Mouse (Mus musculus): ENCODE results near the gene Ppp6r3. TPM values are rescaled to one million over a fixed set of nuclear protein-coding genes. Genes with fewer than 3 reads are reported as not detected.

The Ppp6r3 gene
- polyA plus RNA-seq, 1 experiment from 2014 or later, result 64.2 TPM

DNA sequence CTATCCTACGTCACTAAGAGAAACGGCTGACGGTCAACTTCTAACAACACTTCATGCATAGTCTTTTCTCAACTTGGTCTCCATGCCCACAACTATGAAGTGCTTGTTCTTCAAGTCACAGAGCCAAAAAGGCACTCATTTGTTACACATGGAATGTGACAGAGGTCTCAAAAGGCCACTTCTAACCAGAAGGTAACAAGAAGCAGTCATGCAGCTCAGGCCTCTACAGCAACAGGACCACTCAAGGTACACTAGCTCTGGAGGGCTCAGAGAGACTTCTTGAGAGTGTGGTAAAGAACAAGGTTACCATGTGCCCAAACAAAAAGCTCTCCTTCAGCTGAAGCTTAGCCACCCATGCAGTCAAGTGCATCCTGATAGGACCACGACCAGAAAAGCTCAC, 46.9 kb downstream of the Ppp6r3 start:
- peaks cover 23% of the 10 kb centered on the region for H3K36me3 ChIP-seq (ENCODE audit: control insufficient read depth, insufficient read depth, low read length)
- 88% methylated on average over 4 of the region's 4 CpGs for WGBS
- H3K4me2 ChIP-seq (ENCODE audit: low read length), result no peak overlapping the region
- no peak for DNase-seq (ENCODE audit: low spot score)
- H3K4me3 ChIP-seq (ENCODE audit: low read depth, low read length), result no peak overlapping the region
- no peak for ATAC-seq (replicated peaks; ENCODE audit: low FRiP score, low TSS enrichment, low read depth)
- no peaks in the 10 kb centered on the region for H3K9me3 ChIP-seq (ENCODE audit: control insufficient read depth, low read length)
- H3K4me1 ChIP-seq (replicated peaks; ENCODE audit: control insufficient read depth, insufficient read depth, low read length), result no peaks in the 10 kb centered on the region
- no peak overlapping the region for H3K9ac ChIP-seq (ENCODE audit: low read length)
- no peaks in the 10 kb centered on the region for H3K27me3 ChIP-seq (replicated peaks; ENCODE audit: control insufficient read depth, insufficient read depth, low read length)
- no peak overlapping the region for H3K27ac ChIP-seq (ENCODE audit: low read depth)

DNA sequence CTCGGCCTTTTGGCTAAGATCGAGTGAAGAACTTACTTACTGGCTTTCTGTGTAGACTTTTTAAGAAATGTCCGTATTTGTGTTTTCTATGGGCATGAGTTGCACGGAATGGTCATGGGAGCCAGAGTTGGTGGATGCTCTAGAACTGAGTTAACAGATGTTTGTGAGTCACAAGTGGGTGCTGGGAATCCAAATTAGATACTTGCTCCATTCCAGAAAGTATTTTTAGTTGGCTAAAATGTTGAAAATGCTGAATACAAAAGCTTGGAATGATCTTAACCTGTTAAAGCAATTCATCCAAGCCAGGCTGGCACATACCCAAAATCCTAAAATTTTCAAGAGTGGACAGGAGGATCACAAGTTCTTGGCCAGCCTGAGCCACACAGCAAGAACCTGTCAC, 48.0 kb downstream of the Ppp6r3 start:
- H3K36me3 ChIP-seq (ENCODE audit: control insufficient read depth, insufficient read depth, low read length), result peaks cover 23% of the 10 kb centered on the region
- no peak overlapping the region for H3K4me2 ChIP-seq (ENCODE audit: low read length)
- H3K27ac ChIP-seq (ENCODE audit: low read depth), result no peak overlapping the region
- no peaks in the 10 kb centered on the region for H3K27me3 ChIP-seq (replicated peaks; ENCODE audit: control insufficient read depth, insufficient read depth, low read length)
- DNase-seq (ENCODE audit: low spot score) (no peak), ATAC-seq (replicated peaks; ENCODE audit: low FRiP score, low TSS enrichment, low read depth) (no peak)
- WGBS, result 99% methylated on average over 4 of the region's 4 CpGs
- H3K4me3 ChIP-seq (ENCODE audit: low read depth, low read length), result no peak overlapping the region
- H3K4me1 ChIP-seq (replicated peaks; ENCODE audit: control insufficient read depth, insufficient read depth, low read length), result no peaks in the 10 kb centered on the region
- H3K9me3 ChIP-seq (ENCODE audit: control insufficient read depth, low read length), result no peaks in the 10 kb centered on the region
- H3K9ac ChIP-seq (ENCODE audit: low read length), result no peak overlapping the region

DNA sequence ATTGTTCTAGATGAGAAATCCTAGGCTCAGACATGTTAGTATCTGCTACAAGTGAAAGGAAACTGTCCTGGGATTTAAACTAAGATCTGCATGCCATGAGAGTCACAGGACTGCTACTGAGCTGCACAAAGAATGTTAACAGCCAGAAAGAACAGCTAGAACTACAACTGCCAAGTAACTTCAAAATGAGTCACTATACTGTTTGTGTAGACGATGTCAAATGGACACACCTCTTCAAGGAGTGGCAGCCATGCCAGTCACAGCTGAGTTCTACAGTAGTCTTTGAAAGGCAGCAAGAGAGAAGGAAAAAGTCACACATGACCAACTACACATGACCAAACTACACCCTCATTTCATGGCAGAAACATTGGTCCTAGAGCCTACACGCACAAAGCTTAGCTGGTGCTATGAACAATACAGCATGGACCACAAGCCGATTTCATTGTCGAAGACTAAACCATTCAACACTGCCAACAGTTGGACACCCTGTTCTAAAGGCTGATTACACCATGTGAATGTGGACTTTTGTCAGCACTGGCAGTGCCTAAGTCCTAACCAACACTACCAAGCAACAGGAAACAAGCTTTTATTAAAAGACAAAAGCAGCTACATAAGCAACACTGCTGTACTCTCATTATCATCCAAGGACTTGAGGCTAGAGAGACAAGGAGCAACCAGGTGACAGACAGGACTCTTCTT, 55.9 kb downstream of the Ppp6r3 start:
- Histone ChIP-seq H3K4me2 (ENCODE audit: low read length) (no peak overlapping the region), H3K36me3 (ENCODE audit: control insufficient read depth, insufficient read depth, low read length) (peaks cover 66% of the 10 kb centered on the region), H3K9ac (ENCODE audit: low read length) (no peak overlapping the region), H3K27me3 (replicated peaks; ENCODE audit: control insufficient read depth, insufficient read depth, low read length) (no peaks in the 10 kb centered on the region), H3K27ac (ENCODE audit: low read depth) (no peak overlapping the region), H3K4me1 (replicated peaks; ENCODE audit: control insufficient read depth, insufficient read depth, low read length) (no peaks in the 10 kb centered on the region), H3K4me3 (ENCODE audit: low read depth, low read length) (no peak overlapping the region), H3K9me3 (ENCODE audit: control insufficient read depth, low read length) (no peaks in the 10 kb centered on the region)
- DNase-seq (ENCODE audit: low spot score) (no peak), ATAC-seq (replicated peaks; ENCODE audit: low FRiP score, low TSS enrichment, low read depth) (no peak)
- 94% methylated on average over 4 of the region's 4 CpGs for WGBS

DNA sequence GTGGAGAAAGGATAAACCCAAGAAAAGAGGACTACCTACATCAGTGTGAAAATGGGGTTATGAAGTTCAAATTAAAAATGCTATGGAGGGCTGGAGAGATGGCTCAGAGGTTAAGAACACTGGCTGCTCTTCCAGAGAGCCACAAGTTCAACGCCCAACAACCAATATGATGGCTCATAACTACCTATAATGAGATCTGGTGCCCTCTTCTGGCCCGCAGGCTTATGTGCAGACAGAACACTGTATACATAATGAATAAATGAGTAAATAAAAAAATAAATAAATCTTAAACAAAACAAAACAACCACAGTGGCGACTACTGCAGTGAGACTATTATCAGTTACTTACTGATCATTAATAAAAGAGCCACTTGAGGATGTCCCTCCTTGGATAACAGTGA, 78.3 kb downstream of the Ppp6r3 start:
- Histone ChIP-seq H3K4me1 (replicated peaks; ENCODE audit: control insufficient read depth, insufficient read depth, low read length) (no peaks in the 10 kb centered on the region), H3K4me3 (ENCODE audit: low read depth, low read length) (no peak overlapping the region), H3K27ac (ENCODE audit: low read depth) (no peak overlapping the region), H3K4me2 (ENCODE audit: low read length) (no peak overlapping the region), H3K27me3 (replicated peaks; ENCODE audit: control insufficient read depth, insufficient read depth, low read length) (no peaks in the 10 kb centered on the region), H3K9me3 (ENCODE audit: control insufficient read depth, low read length) (no peaks in the 10 kb centered on the region), H3K9ac (ENCODE audit: low read length) (no peak overlapping the region), H3K36me3 (ENCODE audit: control insufficient read depth, insufficient read depth, low read length) (peaks cover 89% of the 10 kb centered on the region)
- DNase-seq (ENCODE audit: low spot score) (no peak), ATAC-seq (replicated peaks; ENCODE audit: low FRiP score, low TSS enrichment, low read depth) (no peak)
- WGBS, result 92% methylated on average over 3 of the region's 3 CpGs

DNA sequence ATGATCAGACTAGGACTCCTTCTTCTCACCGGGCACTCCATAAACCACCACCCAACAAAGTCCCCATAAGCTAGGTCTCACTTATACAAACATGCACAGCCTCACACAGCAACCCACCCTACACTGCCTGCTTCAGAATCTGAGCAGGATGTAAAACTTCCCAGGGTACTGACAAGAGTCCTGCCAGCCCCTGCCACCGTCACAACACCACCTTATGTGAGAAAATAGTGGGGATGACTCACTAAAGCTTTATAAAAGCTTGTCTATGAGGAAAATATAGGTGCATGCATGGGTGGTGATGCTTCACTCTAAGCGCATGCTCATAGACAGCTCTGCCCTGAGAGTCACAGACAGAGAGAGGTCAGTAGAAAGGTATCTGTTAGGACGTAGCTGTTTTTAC, 85.7 kb downstream of the Ppp6r3 start:
- Histone ChIP-seq H3K4me1 (replicated peaks; ENCODE audit: control insufficient read depth, insufficient read depth, low read length) (no peaks in the 10 kb centered on the region), H3K27ac (ENCODE audit: low read depth) (no peak overlapping the region), H3K27me3 (replicated peaks; ENCODE audit: control insufficient read depth, insufficient read depth, low read length) (no peaks in the 10 kb centered on the region), H3K9me3 (ENCODE audit: control insufficient read depth, low read length) (no peaks in the 10 kb centered on the region), H3K4me2 (ENCODE audit: low read length) (no peak overlapping the region), H3K9ac (ENCODE audit: low read length) (no peak overlapping the region), H3K36me3 (ENCODE audit: control insufficient read depth, insufficient read depth, low read length) (peaks cover 94% of the 10 kb centered on the region), H3K4me3 (ENCODE audit: low read depth, low read length) (no peak overlapping the region)
- ATAC-seq (replicated peaks; ENCODE audit: low FRiP score, low TSS enrichment, low read depth) (no peak), DNase-seq (ENCODE audit: low spot score) (no peak)
- 95% methylated on average over 4 of the region's 4 CpGs for WGBS

DNA sequence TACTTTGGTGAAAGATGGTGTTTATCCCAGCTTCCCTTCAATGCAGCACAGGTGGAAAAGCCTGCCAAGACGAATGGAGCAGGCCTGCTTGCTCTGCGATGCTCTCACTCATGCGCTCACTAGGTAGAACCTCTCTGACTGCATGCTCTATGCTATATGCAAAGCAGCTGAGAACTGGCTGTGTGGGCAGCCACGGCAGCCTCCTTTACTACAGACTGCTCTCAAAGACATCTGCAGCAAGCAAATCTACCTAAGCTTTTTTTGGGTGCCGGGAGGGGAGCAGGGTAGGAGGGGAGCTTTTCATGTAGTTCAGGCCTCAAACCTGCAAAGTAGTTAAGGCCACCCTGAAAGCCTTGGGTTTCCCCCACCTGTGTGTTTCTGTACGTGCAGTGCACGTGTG, 92.7 kb downstream of the Ppp6r3 start:
- no peak overlapping the region for H3K27ac ChIP-seq (ENCODE audit: low read depth)
- H3K36me3 ChIP-seq (ENCODE audit: control insufficient read depth, insufficient read depth, low read length), result peaks cover 94% of the 10 kb centered on the region
- no peak overlapping the region for H3K9ac ChIP-seq (ENCODE audit: low read length)
- no peak overlapping the region for H3K4me2 ChIP-seq (ENCODE audit: low read length)
- WGBS, result 93% methylated on average over 7 of the region's 7 CpGs
- no peaks in the 10 kb centered on the region for H3K9me3 ChIP-seq (ENCODE audit: control insufficient read depth, low read length)
- no peak for ATAC-seq (replicated peaks; ENCODE audit: low FRiP score, low TSS enrichment, low read depth)
- no peaks in the 10 kb centered on the region for H3K4me1 ChIP-seq (replicated peaks; ENCODE audit: control insufficient read depth, insufficient read depth, low read length)
- DNase-seq (ENCODE audit: low spot score), result no peak
- H3K4me3 ChIP-seq (ENCODE audit: low read depth, low read length), result no peak overlapping the region
- no peaks in the 10 kb centered on the region for H3K27me3 ChIP-seq (replicated peaks; ENCODE audit: control insufficient read depth, insufficient read depth, low read length)

DNA sequence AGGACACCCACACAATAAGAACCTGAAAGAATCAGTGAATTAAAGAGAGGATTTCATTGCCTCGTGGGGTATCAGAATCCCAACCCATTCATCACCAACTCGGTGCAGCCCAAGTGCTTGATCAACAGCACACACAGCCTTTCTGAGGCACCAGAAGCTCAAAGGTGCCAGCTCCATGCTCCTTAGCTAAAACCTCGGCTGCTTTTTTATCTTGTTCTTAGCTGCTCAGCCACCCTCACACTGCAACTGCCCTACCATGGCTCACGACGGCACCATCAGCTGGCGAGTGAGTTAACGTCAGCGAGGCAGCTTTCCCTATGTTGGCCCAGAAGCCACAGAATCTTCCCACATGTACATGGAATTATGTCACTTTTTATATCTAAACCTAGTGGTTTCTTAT, 95.4 kb downstream of the Ppp6r3 start:
- H3K9me3 ChIP-seq (ENCODE audit: control insufficient read depth, low read length), result no peaks in the 10 kb centered on the region
- no peak overlapping the region for H3K27ac ChIP-seq (ENCODE audit: low read depth)
- no peak for DNase-seq (ENCODE audit: low spot score)
- H3K4me1 ChIP-seq (replicated peaks; ENCODE audit: control insufficient read depth, insufficient read depth, low read length), result no peaks in the 10 kb centered on the region
- H3K4me2 ChIP-seq (ENCODE audit: low read length), result no peak overlapping the region
- peaks cover 91% of the 10 kb centered on the region for H3K36me3 ChIP-seq (ENCODE audit: control insufficient read depth, insufficient read depth, low read length)
- H3K9ac ChIP-seq (ENCODE audit: low read length), result no peak overlapping the region
- 94% methylated on average over 8 of the region's 8 CpGs for WGBS
- H3K4me3 ChIP-seq (ENCODE audit: low read depth, low read length), result no peak overlapping the region
- ATAC-seq (replicated peaks; ENCODE audit: low FRiP score, low TSS enrichment, low read depth), result no peak
- H3K27me3 ChIP-seq (replicated peaks; ENCODE audit: control insufficient read depth, insufficient read depth, low read length), result no peaks in the 10 kb centered on the region

DNA sequence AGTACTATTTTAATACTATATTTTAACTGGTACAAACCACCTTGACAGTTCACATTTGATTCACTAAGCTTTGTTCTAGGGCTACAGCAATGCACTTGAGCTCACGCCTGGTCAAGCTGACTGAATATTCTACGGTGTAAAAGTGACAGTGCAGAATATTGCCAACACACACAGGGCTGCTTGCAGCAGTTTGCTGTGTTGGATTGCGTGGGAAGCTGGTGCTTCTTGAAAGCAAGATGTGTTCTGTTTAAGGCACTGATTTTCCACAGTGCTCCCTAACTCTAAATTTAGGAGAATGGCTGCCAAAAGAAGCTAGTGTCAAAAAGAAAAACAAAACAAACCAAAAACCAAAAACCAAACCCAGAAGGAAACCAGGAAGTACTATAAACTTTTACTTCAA, 98.6 kb downstream of the Ppp6r3 start:
- no peak overlapping the region for H3K4me3 ChIP-seq (ENCODE audit: low read depth, low read length)
- no peak overlapping the region for H3K9ac ChIP-seq (ENCODE audit: low read length)
- no peak for ATAC-seq (replicated peaks; ENCODE audit: low FRiP score, low TSS enrichment, low read depth)
- no peaks in the 10 kb centered on the region for H3K4me1 ChIP-seq (replicated peaks; ENCODE audit: control insufficient read depth, insufficient read depth, low read length)
- no peak overlapping the region for H3K27ac ChIP-seq (ENCODE audit: low read depth)
- no peak overlapping the region for H3K4me2 ChIP-seq (ENCODE audit: low read length)
- no peaks in the 10 kb centered on the region for H3K9me3 ChIP-seq (ENCODE audit: control insufficient read depth, low read length)
- no peaks in the 10 kb centered on the region for H3K27me3 ChIP-seq (replicated peaks; ENCODE audit: control insufficient read depth, insufficient read depth, low read length)
- peaks cover 90% of the 10 kb centered on the region for H3K36me3 ChIP-seq (ENCODE audit: control insufficient read depth, insufficient read depth, low read length)
- 88% methylated on average over 3 of the region's 3 CpGs for WGBS
- no peak for DNase-seq (ENCODE audit: low spot score)

DNA sequence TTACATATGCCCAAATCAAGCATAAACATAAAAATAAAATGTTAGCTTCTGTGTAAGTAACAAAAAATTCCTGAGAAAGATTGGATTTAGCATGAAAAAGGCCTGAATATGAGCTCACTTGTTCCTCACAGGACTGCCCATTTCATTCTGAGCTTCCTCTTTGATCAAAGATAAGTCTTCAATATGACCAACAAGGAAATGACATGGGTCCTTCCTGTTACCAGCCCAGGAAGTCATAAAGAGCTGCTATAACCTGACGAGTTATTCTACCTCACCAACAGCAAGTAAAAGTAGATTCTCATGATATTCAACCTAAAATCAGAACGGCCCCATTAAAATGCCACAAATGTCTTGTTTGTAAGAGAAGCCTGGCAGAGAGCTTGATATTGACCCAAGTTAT, 104.3 kb downstream of the Ppp6r3 start:
- H3K4me2 ChIP-seq (ENCODE audit: low read length), result no peak overlapping the region
- no peaks in the 10 kb centered on the region for H3K27me3 ChIP-seq (replicated peaks; ENCODE audit: control insufficient read depth, insufficient read depth, low read length)
- no peaks in the 10 kb centered on the region for H3K4me1 ChIP-seq (replicated peaks; ENCODE audit: control insufficient read depth, insufficient read depth, low read length)
- no peak overlapping the region for H3K4me3 ChIP-seq (ENCODE audit: low read depth, low read length)
- peaks cover 95% of the 10 kb centered on the region for H3K36me3 ChIP-seq (ENCODE audit: control insufficient read depth, insufficient read depth, low read length)
- H3K9ac ChIP-seq (ENCODE audit: low read length), result no peak overlapping the region
- ATAC-seq (replicated peaks; ENCODE audit: low FRiP score, low TSS enrichment, low read depth), result no peak
- 95% methylated on average over 2 of the region's 2 CpGs for WGBS
- no peak overlapping the region for H3K27ac ChIP-seq (ENCODE audit: low read depth)
- no peak for DNase-seq (ENCODE audit: low spot score)
- H3K9me3 ChIP-seq (ENCODE audit: control insufficient read depth, low read length), result no peaks in the 10 kb centered on the region

All from intestine, embryonic 14.5 days (tissue).